Comparison of ENCODE assay signal across 12 mouse cellular contexts in genomic region chr3:98028072-98028471, GRCm38 (mm10).
"Had no signal": no experiment of that assay in that cellular context is flagged by ENCODE, and none has a peak within 500 bp of the region (broad histone marks: within the 10 kb centered on the region; RNA-seq: fewer than 3 reads in every experiment).

No protein-coding gene starts in this region.

- H3K4me2 ChIP-seq: limb, embryonic 15.5 days; liver, embryonic 12.5 days; lung, embryonic 15.5 days; midbrain, embryonic 15.5 days; neural tube, embryonic 13.5 days had no signal

- H3K9me3 ChIP-seq: limb, embryonic 15.5 days; liver, embryonic 12.5 days; lung, embryonic 15.5 days; midbrain, embryonic 10.5 days; midbrain, embryonic 15.5 days; neural tube, embryonic 13.5 days had no signal

- DNase-seq: layer of hippocampus, postnatal 36 days; retina, postnatal 1 day; right cerebral cortex, postnatal 4 days; spleen, adult 18-20 months; thymus, adult 18-20 months had no signal

- ATAC-seq: intestine, embryonic 16.5 days; liver, embryonic 12.5 days; midbrain, embryonic 15.5 days had no signal

- H3K27me3 ChIP-seq: limb, embryonic 15.5 days; liver, embryonic 12.5 days; lung, embryonic 15.5 days; midbrain, embryonic 15.5 days; neural tube, embryonic 13.5 days had no signal

- H3K4me3 ChIP-seq: limb, embryonic 15.5 days; liver, embryonic 12.5 days; lung, embryonic 15.5 days; midbrain, embryonic 10.5 days; midbrain, embryonic 15.5 days; neural tube, embryonic 13.5 days had no signal

- H3K9ac ChIP-seq: limb, embryonic 15.5 days; liver, embryonic 12.5 days; lung, embryonic 15.5 days; midbrain, embryonic 15.5 days; neural tube, embryonic 13.5 days had no signal

- H3K36me3 ChIP-seq: limb, embryonic 15.5 days; liver, embryonic 12.5 days; lung, embryonic 15.5 days; midbrain, embryonic 10.5 days; midbrain, embryonic 15.5 days; neural tube, embryonic 13.5 days had no signal

- H3K27ac ChIP-seq: limb, embryonic 15.5 days; liver, embryonic 12.5 days; midbrain, embryonic 15.5 days; neural tube, embryonic 13.5 days had no signal
